Mouse (Mus musculus): Measurements from ENCODE around the gene Lman1l.

GRCm38 (mm10) chr9:57657843-57658242, 37.3 kb upstream of the Lman1l start:
- TF ChIP-seq CTCF (IDR thresholded peaks at IDR 0.05; ENCODE audit: extremely low read depth, insufficient read depth, insufficient read length, insufficient replicate concordance) (no peak), POLR2A (IDR thresholded peaks at IDR 0.05; ENCODE audit: low read depth, low read length) (no peak)
